Mouse (Mus musculus) erythroblast, embryonic 14.5 days (primary cell): ENCODE measurements around the gene Rita1.

Experiments used
- GATA1 ChIP-seq: IDR thresholded peaks from 2 replicates; pipeline ENCODE4 v1.6.1; 2012; ENCODE audit warnings: low read length, inconsistent platforms, mixed read lengths
- TAL1 ChIP-seq: IDR thresholded peaks from 3 replicates; pipeline ENCODE4 v1.6.1; 2012; ENCODE audit warnings: low read length, inconsistent platforms, mixed read lengths

DNA sequence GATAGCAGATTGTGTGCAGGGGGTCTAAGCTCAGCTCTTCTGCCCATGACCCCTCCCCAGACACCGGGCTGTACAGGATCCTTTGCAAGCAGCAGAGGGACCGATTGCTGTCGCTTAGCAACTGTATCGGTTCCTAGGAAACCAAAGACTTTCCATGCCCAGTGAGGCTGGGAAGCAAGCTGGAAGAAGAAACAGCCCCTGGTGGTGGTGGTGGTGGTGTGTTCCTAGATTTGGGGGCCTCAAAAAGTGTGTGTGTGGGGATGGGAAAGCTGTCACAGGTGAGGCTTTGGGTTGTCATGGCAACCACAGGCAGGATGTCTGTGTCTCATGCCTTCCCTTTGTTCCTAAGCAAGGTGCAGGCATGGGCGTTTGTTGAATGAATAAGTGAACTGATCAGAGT is 48.4 kb upstream of the Rita1 start:
- no peak for TF ChIP-seq GATA1
- no peak for TF ChIP-seq TAL1
